Mouse (Mus musculus): ENCODE measurements around the gene Fxyd7. TPM values are rescaled to one million over a fixed set of nuclear protein-coding genes. Genes with fewer than 3 reads are reported as not detected.

Gene Fxyd7
- polyA plus RNA-seq, 1 experiment: 2.3 TPM

GRCm38 (mm10) chr7:31060621-31061010, 9.3 kb upstream of the Fxyd7 start:
- 0 out of 2 replicates have a peak, but pooled peaks cover 2% of the 10 kb centered on the region for H3K4me1 ChIP-seq (ENCODE audit: control insufficient read depth, insufficient read depth, insufficient read length, low read length)
- no peak overlapping the region for H3K4me3 ChIP-seq (ENCODE audit: insufficient read depth, low read depth, low read length)
- H3K27ac ChIP-seq (replicated peaks; ENCODE audit: low read depth, low read length): no peak overlapping the region

- H3K4me3 ChIP-seq (ENCODE audit: insufficient read depth, low read depth, low read length): peak overlapping the region; percentile 7; the same call in 1 of the 2 replicates
- H3K4me1 ChIP-seq (ENCODE audit: control insufficient read depth, insufficient read depth, insufficient read length, low read length): 0 out of 2 replicates have a peak, but pooled peaks cover 2% of the 10 kb centered on the region
- H3K27ac ChIP-seq (replicated peaks; ENCODE audit: low read depth, low read length): peak overlapping the region; percentile 13; the same call in 1 of the 2 replicates
These were observed 8.8 kb upstream of the Fxyd7 start for GRCm38 (mm10) chr7:31059919-31060620.

GRCm38 (mm10) chr7:31059108-31059507, 7.8 kb upstream of the Fxyd7 start, which contains the start of gene Lgi4:
Gene Lgi4, plus strand, starts transcription at chr7:31059342.
- Histone ChIP-seq H3K27ac (replicated peaks; ENCODE audit: low read depth, low read length) (peak within 1 kb of the TSS; percentile 13; the same call in 1 of the 2 replicates), H3K4me3 (ENCODE audit: insufficient read depth, low read depth, low read length) (peak within 1 kb of the TSS; percentile 7; the same call in 1 of the 2 replicates), H3K4me1 (ENCODE audit: control insufficient read depth, insufficient read depth, insufficient read length, low read length) (0 out of 2 replicates have a peak, but pooled peaks cover 2% of the 10 kb centered on the region)

- H3K27ac ChIP-seq (replicated peaks; ENCODE audit: low read depth, low read length): no peak overlapping the region
- H3K4me1 ChIP-seq (ENCODE audit: control insufficient read depth, insufficient read depth, insufficient read length, low read length): 0 out of 2 replicates have a peak, but pooled peaks cover 2% of the 10 kb centered on the region
- H3K4me3 ChIP-seq (ENCODE audit: insufficient read depth, low read depth, low read length): no peak overlapping the region
These were observed 6.9 kb upstream of the Fxyd7 start for GRCm38 (mm10) chr7:31058211-31058610.

GRCm38 (mm10) chr7:31057730-31058129, 6.5 kb upstream of the Fxyd7 start:
- no peak overlapping the region for H3K4me3 ChIP-seq (ENCODE audit: insufficient read depth, low read depth, low read length)
- 0 out of 2 replicates have a peak, but pooled peaks cover 2% of the 10 kb centered on the region for H3K4me1 ChIP-seq (ENCODE audit: control insufficient read depth, insufficient read depth, insufficient read length, low read length)
- H3K27ac ChIP-seq (replicated peaks; ENCODE audit: low read depth, low read length): no peak overlapping the region

GRCm38 (mm10) chr7:31057071-31057470, 5.8 kb upstream of the Fxyd7 start, which contains the start of gene Fxyd1:
Gene Fxyd1, minus strand, starts transcription at chr7:31057199.
- Histone ChIP-seq H3K4me1 (ENCODE audit: control insufficient read depth, insufficient read depth, insufficient read length, low read length) (0 out of 2 replicates have a peak, but pooled peaks cover 2% of the 10 kb centered on the region), H3K27ac (replicated peaks; ENCODE audit: low read depth, low read length) (peak within 1 kb of the TSS; percentile 91), H3K4me3 (ENCODE audit: insufficient read depth, low read depth, low read length) (no peak within 1 kb of the TSS)

- Histone ChIP-seq H3K27ac (replicated peaks; ENCODE audit: low read depth, low read length) (peak overlapping the region; percentile 71), H3K4me1 (ENCODE audit: control insufficient read depth, insufficient read depth, insufficient read length, low read length) (0 out of 2 replicates have a peak, but pooled peaks cover 2% of the 10 kb centered on the region), H3K4me3 (ENCODE audit: insufficient read depth, low read depth, low read length) (no peak overlapping the region)
These were observed 5.2 kb upstream of the Fxyd7 start for GRCm38 (mm10) chr7:31056448-31056847.

- Histone ChIP-seq H3K4me3 (ENCODE audit: insufficient read depth, low read depth, low read length) (no peak overlapping the region), H3K27ac (replicated peaks; ENCODE audit: low read depth, low read length) (peak overlapping the region; percentile 91), H3K4me1 (ENCODE audit: control insufficient read depth, insufficient read depth, insufficient read length, low read length) (0 out of 2 replicates have a peak, but pooled peaks cover 2% of the 10 kb centered on the region)
These were observed 4.6 kb upstream of the Fxyd7 start for GRCm38 (mm10) chr7:31055883-31056282.

- Histone ChIP-seq H3K27ac (replicated peaks; ENCODE audit: low read depth, low read length) (peak overlapping the region; percentile 91), H3K4me3 (ENCODE audit: insufficient read depth, low read depth, low read length) (peak overlapping the region; percentile 65), H3K4me1 (ENCODE audit: control insufficient read depth, insufficient read depth, insufficient read length, low read length) (0 out of 2 replicates have a peak, but pooled peaks cover 2% of the 10 kb centered on the region)
These were observed 4.1 kb upstream of the Fxyd7 start for GRCm38 (mm10) chr7:31055354-31055824.

- H3K4me1 ChIP-seq (ENCODE audit: control insufficient read depth, insufficient read depth, insufficient read length, low read length): 0 out of 2 replicates have a peak, but pooled peaks cover 2% of the 10 kb centered on the region
- peak overlapping the region; percentile 89 for H3K27ac ChIP-seq (replicated peaks; ENCODE audit: low read depth, low read length)
These were observed 3.5 kb upstream of the Fxyd7 start for GRCm38 (mm10) chr7:31054661-31055320.

GRCm38 (mm10) chr7:31053882-31054447, 2.7 kb upstream of the Fxyd7 start:
- peak overlapping the region; percentile 65 for H3K4me3 ChIP-seq (ENCODE audit: insufficient read depth, low read depth, low read length)
- H3K4me1 ChIP-seq (ENCODE audit: control insufficient read depth, insufficient read depth, insufficient read length, low read length): 0 out of 2 replicates have a peak, but pooled peaks cover 2% of the 10 kb centered on the region
- H3K27ac ChIP-seq (replicated peaks; ENCODE audit: low read depth, low read length): peak overlapping the region; percentile 89

More at GRCm38 (mm10) chr7:31054661-31055320, 3.5 kb upstream of the Fxyd7 start:
- H3K4me3 ChIP-seq (ENCODE audit: insufficient read depth, low read depth, low read length): peak overlapping the region; percentile 65

GRCm38 (mm10) chr7:31052636-31053434, 1.6 kb upstream of the Fxyd7 start:
- Histone ChIP-seq H3K27ac (replicated peaks; ENCODE audit: low read depth, low read length) (no peak overlapping the region), H3K4me1 (ENCODE audit: control insufficient read depth, insufficient read depth, insufficient read length, low read length) (0 out of 2 replicates have a peak, but pooled peaks cover 2% of the 10 kb centered on the region), H3K4me3 (ENCODE audit: insufficient read depth, low read depth, low read length) (no peak overlapping the region)

GRCm38 (mm10) chr7:31052251-31052635, 976 bp upstream of the Fxyd7 start:
- Histone ChIP-seq H3K27ac (replicated peaks; ENCODE audit: low read depth, low read length) (no peak overlapping the region), H3K4me3 (ENCODE audit: insufficient read depth, low read depth, low read length) (no peak overlapping the region), H3K4me1 (ENCODE audit: control insufficient read depth, insufficient read depth, insufficient read length, low read length) (0 out of 2 replicates have a peak, but pooled peaks cover 2% of the 10 kb centered on the region)

GRCm38 (mm10) chr7:31050921-31051320, 346 bp downstream of the Fxyd7 start:
- Histone ChIP-seq H3K4me1 (ENCODE audit: control insufficient read depth, insufficient read depth, insufficient read length, low read length) (no peaks in the 10 kb centered on the region), H3K4me3 (ENCODE audit: insufficient read depth, low read depth, low read length) (no peak overlapping the region), H3K27ac (replicated peaks; ENCODE audit: low read depth, low read length) (no peak overlapping the region)

Data from brown adipose tissue, adult 24 weeks (tissue).